Mouse (Mus musculus) lung, embryonic 15.5 days (tissue): ENCODE data around the gene A4galt. TPM values are rescaled to one million over a fixed set of nuclear protein-coding genes. Genes with fewer than 3 reads are reported as not detected.
"Not testable (repeated sequence)": the region's sequence is repeated elsewhere in the genome, so short reads cannot be mapped to it uniquely, and the experiment has no call there.

ENCODE experiments used
- ATAC-seq: fragments of 200-750 bp; cut with Nextera tagmentation; 2 replicates; pipeline ENCODE4 v1.8.0; 2017; ENCODE audit warnings: moderate number of reproducible peaks, borderline replicate concordance; ENCODE audit not compliant: low FRiP score, low TSS enrichment; ENCODE audit errors: extremely low read depth
- H3K27ac ChIP-seq: fragments of 300-500 bp; sonication (generic); 2 replicates; pipeline ENCODE4 v1.5.1; 2015; ENCODE audit warnings: moderate library complexity, mild to moderate bottlenecking, inconsistent platforms
- H3K27me3 ChIP-seq: fragments of 300-500 bp; sonication (generic); 2 replicates; pipeline ENCODE4 v1.6.1; 2015; ENCODE audit warnings: inconsistent platforms
- H3K36me3 ChIP-seq: fragments of 300-500 bp; sonication (generic); 2 replicates; pipeline ENCODE4 v1.6.1; 2015; ENCODE audit warnings: inconsistent platforms
- H3K4me1 ChIP-seq: fragments of 300-500 bp; sonication (generic); 2 replicates; pipeline ENCODE4 v1.6.1; 2015; ENCODE audit warnings: inconsistent platforms
- H3K4me2 ChIP-seq: fragments of 300-500 bp; sonication (generic); 2 replicates; pipeline ENCODE4 v1.6.1; 2015; ENCODE audit warnings: inconsistent platforms, mild to moderate bottlenecking, moderate library complexity
- H3K4me3 ChIP-seq: fragments of 300-500 bp; sonication (generic); 2 replicates; pipeline ENCODE4 v1.5.1; 2015; ENCODE audit warnings: mild to moderate bottlenecking, inconsistent platforms
- H3K9ac ChIP-seq: fragments of 300-500 bp; sonication (generic); 2 replicates; pipeline ENCODE4 v1.6.1; 2015; ENCODE audit warnings: inconsistent platforms
- H3K9me3 ChIP-seq: fragments of 300-500 bp; sonication (generic); 2 replicates; pipeline ENCODE4 v1.6.1; 2016; ENCODE audit warnings: inconsistent platforms
- WGBS: fragments of 180-500 bp; shearing (Covaris S2); methylation state at CpG from one replicate; pipeline ENCODE4 v1.1.7; 2015; 5-methylcytosine and 5-hydroxymethylcytosine counted together
- polyA plus RNA-seq: library from polyadenylated mRNA; unstranded; fragments of >200 nt; fragmentation: Nextera tagmentation; extraction: Ambion mirVana; gene quantifications from 2 replicates; pipeline ENCODE4 v1.2.1, GENCODE M21; 2015

Gene A4galt
- polyA plus RNA-seq, 1 experiment from 2014 or later = 3.6 TPM

GRCm38 (mm10) chr15:83292261-83293056, 40.9 kb upstream of the A4galt start:
- no peak for ATAC-seq
- no peaks in the 10 kb centered on the region for H3K27me3 ChIP-seq
- no peak overlapping the region for H3K4me2 ChIP-seq
- no peaks in the 10 kb centered on the region for H3K9me3 ChIP-seq
- peak overlapping the region; percentile 47; the same call in 1 of the 2 replicates for H3K27ac ChIP-seq
- H3K4me1 ChIP-seq = peaks cover 22% of the 10 kb centered on the region
- WGBS = 77% methylated on average over 13 of the region's 13 CpGs
- H3K9ac ChIP-seq = no peak overlapping the region
- H3K4me3 ChIP-seq = no peak overlapping the region
- no peaks in the 10 kb centered on the region for H3K36me3 ChIP-seq

GRCm38 (mm10) chr15:83290899-83291298, 39.3 kb upstream of the A4galt start:
- ATAC-seq = no peak
- Histone ChIP-seq H3K4me1 (peaks cover 17% of the 10 kb centered on the region), H3K27me3 (no peaks in the 10 kb centered on the region), H3K4me3 (no peak overlapping the region), H3K36me3 (no peaks in the 10 kb centered on the region), H3K27ac (no peak overlapping the region), H3K9ac (no peak overlapping the region), H3K9me3 (no peaks in the 10 kb centered on the region), H3K4me2 (no peak overlapping the region)
- 84% methylated on average over 2 of the region's 2 CpGs for WGBS

GRCm38 (mm10) chr15:83284828-83285227, 33.3 kb upstream of the A4galt start:
- Histone ChIP-seq H3K4me1 (peaks cover 3% of the 10 kb centered on the region; the same call in 1 of the 2 replicates), H3K36me3 (no peaks in the 10 kb centered on the region), H3K9me3 (no peaks in the 10 kb centered on the region), H3K4me3 (no peak overlapping the region), H3K4me2 (no peak overlapping the region), H3K27me3 (no peaks in the 10 kb centered on the region), H3K9ac (no peak overlapping the region), H3K27ac (no peak overlapping the region)
- ATAC-seq = no peak
- 66% methylated on average over 8 of the region's 8 CpGs for WGBS

GRCm38 (mm10) chr15:83282397-83282796, 30.8 kb upstream of the A4galt start:
- Histone ChIP-seq H3K4me3 (no peak overlapping the region), H3K4me1 (peaks cover 3% of the 10 kb centered on the region; the same call in 1 of the 2 replicates), H3K4me2 (no peak overlapping the region), H3K27me3 (no peaks in the 10 kb centered on the region), H3K27ac (no peak overlapping the region), H3K9me3 (no peaks in the 10 kb centered on the region), H3K9ac (no peak overlapping the region), H3K36me3 (no peaks in the 10 kb centered on the region)
- 79% methylated on average over 5 of the region's 5 CpGs for WGBS
- ATAC-seq = no peak

GRCm38 (mm10) chr15:83281303-83281702, 29.7 kb upstream of the A4galt start:
- peak overlapping the region; percentile 12; the same call in 1 of the 2 replicates for H3K27ac ChIP-seq
- H3K4me2 ChIP-seq = no peak overlapping the region
- peaks cover 3% of the 10 kb centered on the region; the same call in 1 of the 2 replicates for H3K4me1 ChIP-seq
- no peak overlapping the region for H3K4me3 ChIP-seq
- peak; percentile 32; the same call in 1 of the 2 replicates for ATAC-seq
- WGBS = 28% methylated on average over 11 of the region's 11 CpGs
- no peaks in the 10 kb centered on the region for H3K9me3 ChIP-seq
- no peaks in the 10 kb centered on the region for H3K36me3 ChIP-seq
- no peaks in the 10 kb centered on the region for H3K27me3 ChIP-seq
- no peak overlapping the region for H3K9ac ChIP-seq

- Histone ChIP-seq H3K4me3 (no peak overlapping the region), H3K27me3 (no peaks in the 10 kb centered on the region), H3K9me3 (no peaks in the 10 kb centered on the region), H3K9ac (no peak overlapping the region), H3K27ac (no peak overlapping the region), H3K4me1 (peaks cover 3% of the 10 kb centered on the region; the same call in 1 of the 2 replicates), H3K36me3 (no peaks in the 10 kb centered on the region), H3K4me2 (no peak overlapping the region)
- 77% methylated on average over 5 of the region's 5 CpGs for WGBS
- no peak for ATAC-seq
These were observed 27.0 kb upstream of the A4galt start for GRCm38 (mm10) chr15:83278579-83278978.

- Histone ChIP-seq H3K4me3 (no peak overlapping the region), H3K27ac (no peak overlapping the region), H3K36me3 (no peaks in the 10 kb centered on the region), H3K4me1 (peaks cover 3% of the 10 kb centered on the region; the same call in 1 of the 2 replicates), H3K9ac (no peak overlapping the region), H3K27me3 (no peaks in the 10 kb centered on the region), H3K9me3 (no peaks in the 10 kb centered on the region), H3K4me2 (no peak overlapping the region)
- WGBS = 81% methylated on average over 4 of the region's 4 CpGs
- ATAC-seq = no peak
These were observed 25.9 kb upstream of the A4galt start for GRCm38 (mm10) chr15:83277451-83277850.

- H3K4me3 ChIP-seq, H3K27ac ChIP-seq, H3K9ac ChIP-seq, H3K4me1 ChIP-seq, H3K27me3 ChIP-seq, H3K36me3 ChIP-seq, ATAC-seq, H3K9me3 ChIP-seq, H3K4me2 ChIP-seq: not testable (repeated sequence)
These were observed 22.7 kb upstream of the A4galt start for GRCm38 (mm10) chr15:83274237-83274636.

GRCm38 (mm10) chr15:83273017-83273416, 21.4 kb upstream of the A4galt start:
- H3K9ac ChIP-seq = no peak overlapping the region
- H3K36me3 ChIP-seq = no peaks in the 10 kb centered on the region
- no peaks in the 10 kb centered on the region for H3K27me3 ChIP-seq
- H3K4me3 ChIP-seq = no peak overlapping the region
- H3K27ac ChIP-seq = no peak overlapping the region
- H3K9me3 ChIP-seq = no peaks in the 10 kb centered on the region
- H3K4me1 ChIP-seq = 0 out of 2 replicates have a peak, but pooled peaks cover 4% of the 10 kb centered on the region
- H3K4me2 ChIP-seq = no peak overlapping the region
- 86% methylated on average over 2 of the region's 2 CpGs for WGBS
- no peak for ATAC-seq

GRCm38 (mm10) chr15:83271221-83271620, 19.6 kb upstream of the A4galt start:
- H3K27me3 ChIP-seq = not testable (repeated sequence)
- WGBS = 19% methylated on average over 9 of the region's 9 CpGs

GRCm38 (mm10) chr15:83269985-83270384, 18.4 kb upstream of the A4galt start:
- H3K27ac ChIP-seq, H3K36me3 ChIP-seq, ATAC-seq, H3K4me3 ChIP-seq, H3K4me1 ChIP-seq, H3K4me2 ChIP-seq, H3K27me3 ChIP-seq, H3K9me3 ChIP-seq, H3K9ac ChIP-seq: not testable (repeated sequence)
- 41% methylated on average over 6 of the region's 6 CpGs for WGBS

More at GRCm38 (mm10) chr15:83271221-83271620, 19.6 kb upstream of the A4galt start:
- not testable (repeated sequence) for H3K4me2 ChIP-seq, ATAC-seq, H3K9ac ChIP-seq, H3K27ac ChIP-seq, H3K9me3 ChIP-seq, H3K36me3 ChIP-seq, H3K4me3 ChIP-seq, H3K4me1 ChIP-seq

GRCm38 (mm10) chr15:83268428-83268827, 16.9 kb upstream of the A4galt start:
- WGBS = 35% methylated on average over 7 of the region's 7 CpGs
- H3K4me2 ChIP-seq = not testable (repeated sequence)

More at GRCm38 (mm10) chr15:83268428-83268827, 16.9 kb upstream of the A4galt start:
- not testable (repeated sequence) for H3K27me3 ChIP-seq, H3K9me3 ChIP-seq, H3K36me3 ChIP-seq, ATAC-seq, H3K27ac ChIP-seq, H3K4me3 ChIP-seq, H3K9ac ChIP-seq, H3K4me1 ChIP-seq
